Mouse (Mus musculus) G1E (cell line): ENCODE data around the gene Tomm6.

Source experiments
- CTCF ChIP-seq: IDR thresholded peaks from 2 replicates; pipeline ENCODE4 v1.5.1; 2012; ENCODE audit warnings: low read depth, low read length, inconsistent platforms, mixed read lengths
- GATA1 ChIP-seq: IDR thresholded peaks from 2 replicates; pipeline ENCODE4 v1.6.1; 2012; ENCODE audit warnings: borderline replicate concordance, low read length, inconsistent platforms, mixed read lengths
- POLR2AphosphoS5 ChIP-seq: IDR thresholded peaks from 2 replicates; pipeline ENCODE4 v1.6.1; 2012; ENCODE audit warnings: low read depth, low read length, inconsistent platforms; ENCODE audit not compliant: insufficient replicate concordance
- TAL1 ChIP-seq: conservative IDR thresholded peaks from 2 replicates; pipeline ENCODE4 v1.6.1; 2012; ENCODE audit warnings: low read depth, low read length, inconsistent platforms, mixed read lengths

- TF ChIP-seq CTCF (no peak), GATA1 (no peak), TAL1 (no peak), POLR2AphosphoS5 (no peak)
These were observed 14.6 kb upstream of the Tomm6 start for GRCm38 (mm10) chr17:47702548-47703345.
